Mouse (Mus musculus) forebrain, embryonic 16.5 days (tissue): ENCODE data around the gene Tmem120a. TPM values are rescaled to one million over a fixed set of nuclear protein-coding genes. Genes with fewer than 3 reads are reported as not detected.
A peak's percentile ranks its signal among the peaks of the same experiment; 100 is the strongest.

Source experiments
- ATAC-seq: fragments of 200-750 bp; cut with Nextera tagmentation; 2 replicates; pipeline ENCODE4 v1.8.0; 2017; ENCODE audit warnings: mild to moderate bottlenecking, moderate library complexity
- H3K27ac ChIP-seq: fragments of 300-500 bp; sonication (generic); 2 replicates; pipeline ENCODE4 v1.5.1; 2014; ENCODE audit warnings: low read length, control low read depth
- H3K27me3 ChIP-seq: fragments of 300-500 bp; sonication (generic); replicated peaks from 2 replicates; pipeline ENCODE4 v1.6.1; 2014; ENCODE audit warnings: low read length; ENCODE audit not compliant: control insufficient read depth, insufficient read depth
- H3K36me3 ChIP-seq: fragments of 300-500 bp; sonication (generic); 2 replicates; pipeline ENCODE4 v1.6.1; 2014; ENCODE audit not compliant: control insufficient read depth, insufficient read depth
- H3K4me1 ChIP-seq: fragments of 300-500 bp; sonication (generic); replicated peaks from 2 replicates; pipeline ENCODE4 v1.6.1; 2014; ENCODE audit warnings: low read length; ENCODE audit not compliant: control insufficient read depth, insufficient read depth
- H3K4me2 ChIP-seq: fragments of 300-500 bp; sonication (generic); 2 replicates; pipeline ENCODE4 v1.6.1; 2014; ENCODE audit warnings: mild to moderate bottlenecking, low read length, control low read depth
- H3K4me3 ChIP-seq: fragments of 300-500 bp; sonication (generic); replicated peaks from 2 replicates; pipeline ENCODE4 v1.5.1; 2014; ENCODE audit warnings: mild to moderate bottlenecking, low read length, control low read depth
- H3K9ac ChIP-seq: fragments of 300-500 bp; sonication (generic); replicated peaks from 2 replicates; pipeline ENCODE4 v1.6.1; 2014; ENCODE audit warnings: low read depth, low read length, control low read depth
- H3K9me3 ChIP-seq: fragments of 300-500 bp; sonication (generic); 2 replicates; pipeline ENCODE4 v1.6.1; 2016; ENCODE audit warnings: low read length; ENCODE audit not compliant: control insufficient read depth
- WGBS: fragments of 180-500 bp; shearing (Covaris S2); extraction: QIAGEN DNeasy Blood & Tissue Kit; methylation state at CpG from one replicate; pipeline ENCODE4 v1.1.7; 2014; 5-methylcytosine and 5-hydroxymethylcytosine counted together
- polyA plus RNA-seq: library from polyadenylated mRNA; unstranded; fragments of >200 nt; fragmentation: Nextera tagmentation; extraction: Ambion mirVana; gene quantifications from 2 replicates; pipeline ENCODE4 v1.2.1, GENCODE M21; 2015

The Tmem120a gene
- polyA plus RNA-seq, 1 experiment from 2014 or later, result 82.9 TPM

DNA sequence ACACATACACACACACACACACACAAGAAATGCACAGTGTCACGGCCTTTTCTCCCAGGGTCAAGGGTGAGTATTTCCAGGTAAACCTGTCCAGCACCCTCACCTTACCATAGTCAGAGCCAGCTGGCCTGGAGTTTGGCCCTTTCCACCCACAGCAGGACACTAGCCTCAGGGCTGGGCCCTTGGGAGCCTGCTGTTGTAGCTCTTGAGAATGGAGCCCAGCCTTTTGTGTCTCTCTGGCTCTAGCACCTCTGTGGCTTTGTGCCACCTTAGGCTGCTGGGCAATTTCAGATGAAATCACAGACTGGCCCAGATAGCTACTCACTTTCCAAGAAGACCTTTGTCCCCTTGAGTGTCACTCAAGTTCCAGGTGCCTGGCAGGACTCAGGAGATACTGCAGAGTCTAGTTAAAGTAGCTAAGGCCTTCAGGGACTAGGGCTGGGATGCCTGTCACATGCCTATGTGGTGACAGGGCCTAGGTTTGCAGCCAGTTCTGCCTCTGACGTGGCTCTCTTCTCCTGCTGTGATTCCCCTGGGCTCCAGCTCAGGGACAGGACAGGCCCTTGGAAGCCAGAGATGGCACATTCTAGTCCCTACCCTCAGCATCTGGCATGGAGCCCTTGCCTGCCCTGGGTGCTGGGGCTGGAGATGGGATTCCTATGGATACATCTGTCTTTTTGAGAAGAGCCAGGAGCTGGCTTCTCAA lies 17.5 kb downstream of the Tmem120a start:
- H3K27me3 ChIP-seq, result no peaks in the 10 kb centered on the region
- H3K9me3 ChIP-seq, result no peaks in the 10 kb centered on the region
- 62% methylated on average over 2 of the region's 2 CpGs for WGBS
- peaks cover 39% of the 10 kb centered on the region for H3K4me1 ChIP-seq
- H3K4me2 ChIP-seq, result peak overlapping the region; percentile 51
- H3K27ac ChIP-seq, result no peak overlapping the region
- H3K9ac ChIP-seq, result peak overlapping the region; percentile 7; the same call in 1 of the 2 replicates
- peaks cover 11% of the 10 kb centered on the region; the same call in 1 of the 2 replicates for H3K36me3 ChIP-seq
- no peak overlapping the region for H3K4me3 ChIP-seq
- ATAC-seq, result no peak

DNA sequence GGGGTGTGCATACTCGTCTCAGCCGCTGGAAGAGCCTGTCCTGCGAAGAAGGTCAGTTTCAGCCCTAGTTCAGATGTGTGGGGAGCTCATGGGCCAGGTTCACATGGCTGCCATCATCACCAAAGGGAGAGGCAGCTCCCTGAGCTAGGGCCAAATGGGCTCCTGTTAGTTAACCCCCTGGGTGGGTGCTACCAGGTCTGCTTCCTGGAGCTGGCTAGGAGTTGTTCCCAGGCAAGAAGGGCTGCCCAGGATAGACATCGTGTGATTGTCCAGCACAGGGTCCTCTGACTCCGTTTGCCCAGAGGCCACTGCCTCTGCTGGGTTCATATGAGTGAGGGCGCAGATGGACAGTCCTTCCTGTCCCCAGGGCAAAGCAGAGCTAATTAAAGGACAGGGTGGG lies 18.3 kb downstream of the Tmem120a start:
- Histone ChIP-seq H3K4me2 (peak overlapping the region; percentile 51), H3K4me3 (peak overlapping the region; percentile 34), H3K9me3 (no peaks in the 10 kb centered on the region), H3K36me3 (peaks cover 3% of the 10 kb centered on the region; the same call in 1 of the 2 replicates), H3K9ac (peak overlapping the region; percentile 54), H3K4me1 (peaks cover 39% of the 10 kb centered on the region), H3K27ac (peak overlapping the region; percentile 96), H3K27me3 (no peaks in the 10 kb centered on the region)
- no peak for ATAC-seq
- WGBS, result 26% methylated on average over 6 of the region's 6 CpGs

DNA sequence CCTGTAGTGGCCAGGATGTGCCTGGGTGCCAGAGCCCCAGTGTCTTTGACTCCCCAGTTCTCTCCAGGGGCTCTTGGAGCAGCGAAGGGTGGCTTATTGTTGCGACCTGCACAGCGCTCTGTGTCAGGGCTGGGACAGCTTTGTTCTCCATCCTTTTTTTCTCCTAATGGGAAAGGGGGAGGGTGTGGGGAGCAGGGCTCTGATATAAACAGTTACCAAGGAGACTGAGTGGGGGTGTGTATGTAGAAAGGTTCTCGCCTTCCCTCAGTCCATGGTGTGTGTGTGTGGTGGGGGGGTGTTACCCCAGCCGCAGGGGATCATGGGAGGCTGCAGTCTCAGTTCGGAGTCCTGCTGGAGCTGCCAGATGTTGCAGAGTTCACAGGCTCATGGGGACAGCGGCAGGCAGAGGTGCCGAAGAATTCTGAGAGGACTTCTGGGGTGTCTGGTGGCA lies 18.8 kb downstream of the Tmem120a start:
- peak; percentile 95 for ATAC-seq

DNA sequence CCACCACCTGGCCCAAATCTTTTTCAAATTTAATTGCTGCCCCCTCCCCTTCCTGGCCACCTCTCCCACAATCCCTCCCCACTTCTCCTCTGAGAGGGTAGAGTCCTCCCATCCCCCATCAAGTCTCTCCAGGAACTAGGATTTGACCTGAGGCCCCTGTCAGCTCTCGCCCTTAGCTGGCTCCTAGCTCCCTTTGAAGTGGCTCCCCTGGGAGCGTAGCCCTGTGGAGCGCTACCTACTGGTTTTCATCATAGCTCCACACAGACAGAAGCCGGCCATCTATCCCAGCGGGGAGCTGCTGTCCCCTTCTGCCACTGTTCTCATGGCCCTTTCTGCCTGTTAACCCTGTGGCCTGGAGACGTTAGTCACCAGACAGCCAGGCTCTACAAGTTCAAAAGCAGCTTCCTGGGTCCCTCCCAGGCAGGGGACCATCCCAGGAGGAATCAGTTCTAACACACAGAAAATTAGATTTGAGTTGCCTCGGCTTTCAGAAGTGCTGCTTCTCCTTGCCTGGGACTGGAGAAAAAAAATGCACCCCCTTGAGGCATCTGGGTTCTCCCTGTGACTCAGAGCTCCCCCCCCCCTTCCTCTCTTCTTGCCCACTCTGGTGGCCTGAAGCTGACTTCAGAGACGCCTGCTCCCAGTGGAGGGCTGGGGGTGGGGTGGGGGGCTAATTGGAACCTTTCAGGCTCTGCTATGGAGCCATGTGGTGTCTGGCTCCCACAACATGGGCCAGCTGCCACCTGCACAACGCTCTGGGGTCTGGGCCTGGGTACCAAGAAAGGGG lies 19.5 kb downstream of the Tmem120a start:
- Histone ChIP-seq H3K36me3 (peaks cover 3% of the 10 kb centered on the region; the same call in 1 of the 2 replicates), H3K9me3 (no peaks in the 10 kb centered on the region), H3K27me3 (no peaks in the 10 kb centered on the region), H3K27ac (peak overlapping the region; percentile 96), H3K4me2 (peak overlapping the region; percentile 51), H3K4me3 (no peak overlapping the region), H3K4me1 (peaks cover 39% of the 10 kb centered on the region), H3K9ac (peak overlapping the region; percentile 54)
- WGBS, result 3% methylated on average over 9 of the region's 9 CpGs
- peak; percentile 89 for ATAC-seq

More for the DNA sequence above, 18.8 kb downstream of the Tmem120a start:
- H3K4me3 ChIP-seq, result peak overlapping the region; percentile 34
- whole genome bisulfite sequencing, result 2% methylated on average over 8 of the region's 8 CpGs
- H3K4me2 ChIP-seq, result peak overlapping the region; percentile 51
- H3K27ac ChIP-seq, result peak overlapping the region; percentile 96
- no peaks in the 10 kb centered on the region for H3K27me3 ChIP-seq
- peaks cover 3% of the 10 kb centered on the region; the same call in 1 of the 2 replicates for H3K36me3 ChIP-seq
- peaks cover 39% of the 10 kb centered on the region for H3K4me1 ChIP-seq
- H3K9me3 ChIP-seq, result no peaks in the 10 kb centered on the region
- peak overlapping the region; percentile 54 for H3K9ac ChIP-seq

DNA sequence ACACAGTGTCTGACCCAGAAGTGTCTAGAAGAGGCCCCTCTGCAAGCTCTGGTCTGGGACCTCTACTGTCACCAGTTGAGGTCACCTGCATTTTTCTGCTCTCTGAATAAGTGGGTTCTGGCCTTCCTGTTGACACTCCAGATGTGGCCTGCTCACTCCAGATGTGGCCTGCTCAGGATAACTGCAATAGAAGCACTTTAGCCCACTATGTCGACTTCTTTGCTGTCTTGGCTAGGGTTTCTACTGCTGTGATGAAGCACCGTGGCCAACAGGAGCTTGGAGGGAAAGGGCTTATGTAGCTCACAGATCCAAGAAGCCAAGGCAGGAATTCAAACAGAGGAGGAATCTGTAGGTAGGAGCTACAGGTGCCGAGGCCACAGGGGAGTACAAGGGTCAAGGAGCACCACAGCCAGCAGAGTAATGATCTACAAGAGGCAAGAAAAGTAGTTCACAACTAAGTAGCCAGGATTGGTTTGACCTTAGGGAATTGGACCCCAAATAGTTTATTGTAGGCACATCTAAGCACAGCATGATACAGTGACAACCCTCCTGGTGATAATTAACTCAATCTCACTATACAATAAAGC lies 21.0 kb downstream of the Tmem120a start:
- no peaks in the 10 kb centered on the region; the same call in 1 of the 2 replicates for H3K36me3 ChIP-seq
- H3K9ac ChIP-seq, result no peak overlapping the region
- no peak overlapping the region for H3K27ac ChIP-seq
- ATAC-seq, result no peak
- H3K4me3 ChIP-seq, result no peak overlapping the region
- no peak overlapping the region for H3K4me2 ChIP-seq
- H3K4me1 ChIP-seq, result peaks cover 39% of the 10 kb centered on the region
- no peaks in the 10 kb centered on the region for H3K9me3 ChIP-seq
- no peaks in the 10 kb centered on the region for H3K27me3 ChIP-seq
- WGBS, result 77% methylated on average over 3 of the region's 3 CpGs

DNA sequence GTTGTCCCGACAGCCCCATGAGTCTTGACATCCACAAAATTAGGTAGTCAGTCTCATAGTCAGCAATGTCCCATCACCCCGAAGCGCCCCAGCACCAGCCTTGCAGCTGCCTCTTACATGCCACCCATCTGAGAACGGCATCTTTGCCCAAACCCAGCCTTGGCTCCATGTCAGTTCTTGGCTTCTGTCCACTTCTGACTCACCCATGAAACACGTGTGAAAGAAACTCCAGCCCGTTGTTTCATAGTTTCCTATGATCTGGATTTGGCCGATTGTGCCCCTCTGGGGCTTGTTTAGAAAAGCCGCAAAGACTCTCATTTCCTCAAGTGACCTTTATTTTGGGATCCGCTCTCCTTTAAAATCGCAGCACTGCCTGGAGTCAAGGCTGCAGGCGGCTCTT lies 22.1 kb downstream of the Tmem120a start:
- Histone ChIP-seq H3K36me3 (peaks cover 2% of the 10 kb centered on the region; the same call in 1 of the 2 replicates), H3K27ac (no peak overlapping the region), H3K9me3 (no peaks in the 10 kb centered on the region), H3K4me3 (no peak overlapping the region), H3K4me1 (peaks cover 37% of the 10 kb centered on the region), H3K9ac (no peak overlapping the region), H3K27me3 (no peaks in the 10 kb centered on the region), H3K4me2 (no peak overlapping the region)
- ATAC-seq, result no peak
- 50% methylated on average over 11 of the region's 11 CpGs for WGBS

DNA sequence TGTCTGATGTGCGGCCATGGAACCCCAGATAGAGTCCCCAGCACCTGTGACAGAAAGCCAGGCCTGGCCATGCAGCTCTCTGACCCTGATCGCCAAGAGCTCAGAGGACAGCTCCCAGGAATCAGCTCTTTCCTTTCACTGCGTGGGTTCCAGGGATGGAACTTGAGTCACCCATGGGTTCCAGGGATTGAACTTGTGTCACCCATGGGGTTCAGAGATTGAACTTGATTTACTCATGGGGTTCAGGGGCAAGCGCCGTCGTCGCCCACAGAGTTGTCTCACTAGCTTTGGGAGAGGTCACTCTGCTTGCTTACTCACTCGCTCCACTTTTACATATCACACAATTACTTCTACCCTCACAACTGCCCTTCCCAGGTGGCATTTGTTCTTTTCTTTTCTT lies 23.2 kb downstream of the Tmem120a start:
- Histone ChIP-seq H3K27me3 (no peaks in the 10 kb centered on the region), H3K4me2 (no peak overlapping the region), H3K4me1 (peaks cover 27% of the 10 kb centered on the region), H3K9ac (no peak overlapping the region), H3K27ac (no peak overlapping the region), H3K9me3 (no peaks in the 10 kb centered on the region), H3K36me3 (peaks cover 6% of the 10 kb centered on the region), H3K4me3 (no peak overlapping the region)
- WGBS, result 91% methylated on average over 8 of the region's 8 CpGs
- no peak for ATAC-seq

DNA sequence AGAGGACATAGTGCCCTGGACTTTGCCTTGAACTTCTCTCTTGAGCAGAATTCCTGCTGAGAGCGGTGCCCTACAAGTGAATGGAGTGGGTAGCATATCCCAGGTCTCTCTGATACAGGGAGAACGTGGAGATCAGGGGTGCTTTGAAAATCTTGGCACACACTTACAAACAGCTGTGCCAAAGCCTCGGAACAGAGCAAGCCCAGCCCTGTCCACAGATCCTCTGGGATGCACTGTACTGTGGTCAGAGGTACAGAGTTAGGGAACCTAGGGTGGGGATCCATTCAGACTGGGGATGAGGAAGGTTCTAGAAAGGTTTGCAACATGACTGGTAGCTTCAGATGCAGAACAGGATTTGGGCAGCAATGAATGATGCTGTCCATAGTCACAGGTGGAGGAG lies 24.1 kb downstream of the Tmem120a start:
- no peak overlapping the region for H3K9ac ChIP-seq
- H3K4me1 ChIP-seq, result peaks cover 17% of the 10 kb centered on the region
- ATAC-seq, result no peak
- H3K36me3 ChIP-seq, result peaks cover 8% of the 10 kb centered on the region
- H3K9me3 ChIP-seq, result no peaks in the 10 kb centered on the region
- no peak overlapping the region for H3K4me3 ChIP-seq
- H3K27ac ChIP-seq, result no peak overlapping the region
- H3K27me3 ChIP-seq, result no peaks in the 10 kb centered on the region
- WGBS, result 49% methylated on average over 3 of the region's 3 CpGs
- no peak overlapping the region for H3K4me2 ChIP-seq

DNA sequence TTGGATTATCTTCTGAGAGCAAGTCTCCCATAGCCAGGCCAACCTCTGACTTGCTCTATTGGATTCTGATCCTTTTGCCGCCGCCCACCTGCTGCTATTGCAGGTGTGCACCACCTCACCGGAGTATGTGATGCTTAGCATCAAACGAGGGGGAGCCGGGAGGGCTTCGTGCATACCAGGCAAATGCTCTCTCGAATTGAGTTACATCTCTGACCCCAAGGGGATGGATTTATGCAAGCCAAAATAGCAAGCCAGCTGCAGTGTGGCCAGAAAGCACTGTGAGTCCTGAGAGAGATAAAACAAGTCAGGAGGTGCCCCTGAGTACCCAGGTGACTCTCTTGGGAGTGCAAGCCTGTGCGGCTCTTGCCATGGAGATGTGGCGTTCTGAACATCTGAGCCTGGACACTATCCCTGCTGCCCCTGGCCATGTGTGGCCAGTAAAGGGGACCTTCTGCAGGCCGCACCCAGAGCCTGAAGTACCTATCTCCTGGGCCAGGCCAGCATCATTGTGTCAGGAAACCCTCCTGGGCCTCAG lies 24.6 kb downstream of the Tmem120a start:
- no peak overlapping the region for H3K9ac ChIP-seq
- peaks cover 12% of the 10 kb centered on the region for H3K4me1 ChIP-seq
- no peak for ATAC-seq
- no peak overlapping the region for H3K27ac ChIP-seq
- WGBS, result 89% methylated on average over 10 of the region's 10 CpGs
- no peak overlapping the region for H3K4me2 ChIP-seq
- H3K36me3 ChIP-seq, result peaks cover 8% of the 10 kb centered on the region
- no peak overlapping the region for H3K4me3 ChIP-seq
- H3K27me3 ChIP-seq, result no peaks in the 10 kb centered on the region
- no peaks in the 10 kb centered on the region for H3K9me3 ChIP-seq
